24 mouse cellular contexts compared by ENCODE assay signal in genomic region chr4:150862626-150863375, GRCm38 (mm10). TPM values are rescaled to one million over a fixed set of nuclear protein-coding genes. Genes with fewer than 3 reads are reported as not detected.
DNase-seq lines count a peak whose midpoint lies in the region; ATAC-seq and TF ChIP-seq lines count a peak whose summit lies in the region.
"Had no signal": no experiment of that assay in that cellular context is flagged by ENCODE, and none has a peak within 500 bp of the region (broad histone marks: within the 10 kb centered on the region; RNA-seq: fewer than 3 reads in every experiment).

No protein-coding gene starts in this region.

- 35% methylated on average over 8 of the region's 8 CpGs for WGBS in kidney, adult 2 months
- 54% methylated on average over 8 of the region's 8 CpGs for WGBS in kidney, embryonic 15.5 days
- 52% methylated on average over 8 of the region's 8 CpGs for WGBS in lung, embryonic 16.5 days
- 48% methylated on average over 8 of the region's 8 CpGs for WGBS in stomach, postnatal 0 days

- no peak overlapping the region; the same call in 1 of the 2 replicates for H3K4me3 ChIP-seq in kidney, adult 2 months (ENCODE audit: insufficient read depth, low read depth, low read length)
- H3K4me3 ChIP-seq in kidney, embryonic 15.5 days (replicated peaks) = no peak overlapping the region
- no peak overlapping the region for H3K4me3 ChIP-seq in lung, embryonic 16.5 days (ENCODE audit: low read length)
- H3K4me3 ChIP-seq in stomach, postnatal 0 days (ENCODE audit: low read depth, low read length) = no peak overlapping the region
- H3K4me3 ChIP-seq: forebrain, embryonic 13.5 days; midbrain, embryonic 10.5 days had no signal

- peak; percentile 29 for TF ChIP-seq POLR2A in kidney, adult 2 months (IDR thresholded peaks at IDR 0.05; ENCODE audit: low read depth, low read length)

- peaks cover 17% of the 10 kb centered on the region for H3K4me1 ChIP-seq in kidney, adult 2 months (ENCODE audit: control insufficient read depth, insufficient read depth, low read length)
- H3K4me1 ChIP-seq in kidney, embryonic 15.5 days = peaks cover 14% of the 10 kb centered on the region; the same call in 1 of the 2 replicates
- H3K4me1 ChIP-seq in lung, embryonic 16.5 days (replicated peaks; ENCODE audit: control insufficient read depth, insufficient read depth, low read length) = peaks cover 21% of the 10 kb centered on the region
- H3K4me1 ChIP-seq in stomach, postnatal 0 days (replicated peaks; ENCODE audit: control insufficient read depth, insufficient read depth) = no peaks in the 10 kb centered on the region
- H3K4me1 ChIP-seq: forebrain, embryonic 13.5 days had no signal

- TF ChIP-seq CTCF in kidney, adult 2 months (conservative IDR thresholded peaks at IDR 0.05; ENCODE audit: insufficient read depth, insufficient read length, low read depth, low read length) = 0 out of 2 replicates have a peak, but pooled peaks have one; percentile 12
- TF ChIP-seq CTCF in stomach, postnatal 0 days (IDR thresholded peaks at IDR 0.05; ENCODE audit: low read depth) = no peak

- H3K27me3 ChIP-seq in kidney, adult 2 months (replicated peaks; ENCODE audit: control insufficient read depth, insufficient read depth, low read length) = no peaks in the 10 kb centered on the region
- H3K27me3 ChIP-seq in kidney, embryonic 15.5 days = no peaks in the 10 kb centered on the region
- no peaks in the 10 kb centered on the region for H3K27me3 ChIP-seq in lung, embryonic 16.5 days (ENCODE audit: control insufficient read depth, insufficient read depth, low read depth, low read length)
- H3K27me3 ChIP-seq in stomach, postnatal 0 days (ENCODE audit: control insufficient read depth, insufficient read depth, low read length) = no peaks in the 10 kb centered on the region
- H3K27me3 ChIP-seq: forebrain, embryonic 13.5 days had no signal

- peak; percentile 27 for DNase-seq in kidney, adult 2 months
- no peak for DNase-seq in lung, postnatal 25 days (ENCODE audit: low spot score)
- DNase-seq in brain, adult 2 months (ENCODE audit: low read depth, low spot score) = peak; percentile 55
- DNase-seq in stomach, postnatal 0 days (ENCODE audit: low spot score) = no peak
- no peak for DNase-seq in adrenal gland, postnatal 10 days
- DNase-seq: adrenal gland, postnatal 25 days; B cell, adult 2 months; cerebellum, adult 11-12 months; cerebellum, postnatal 10 days; lung, adult 18-20 months; right cerebral cortex, postnatal 4 days; thymus, postnatal 25 days had no signal

- no peak for TF ChIP-seq EP300 in stomach, postnatal 0 days (optimal IDR thresholded peaks at IDR 0.05)

- H3K4me2 ChIP-seq in kidney, embryonic 15.5 days = no peak overlapping the region
- H3K4me2 ChIP-seq in lung, embryonic 16.5 days (ENCODE audit: low read depth, low read length) = no peak overlapping the region
- H3K4me2 ChIP-seq in stomach, postnatal 0 days (replicated peaks; ENCODE audit: low read depth) = no peak overlapping the region
- H3K4me2 ChIP-seq: forebrain, embryonic 13.5 days; heart, embryonic 11.5 days; liver, embryonic 11.5 days had no signal

- no peaks in the 10 kb centered on the region for H3K9me3 ChIP-seq in kidney, embryonic 15.5 days (replicated peaks)
- no peaks in the 10 kb centered on the region for H3K9me3 ChIP-seq in lung, embryonic 16.5 days (ENCODE audit: control insufficient read depth, low read length)
- H3K9me3 ChIP-seq in stomach, postnatal 0 days (ENCODE audit: control insufficient read depth, low read length) = no peaks in the 10 kb centered on the region
- H3K9me3 ChIP-seq: forebrain, embryonic 13.5 days; midbrain, embryonic 10.5 days had no signal

- ATAC-seq in kidney, embryonic 15.5 days (replicated peaks; ENCODE audit: low FRiP score) = no peak
- ATAC-seq in lung, embryonic 16.5 days (ENCODE audit: low read depth) = no peak
- no peak for ATAC-seq in stomach, postnatal 0 days (ENCODE audit: low FRiP score, low TSS enrichment)
- ATAC-seq: forebrain, embryonic 13.5 days; hindbrain, postnatal 0 days; intestine, embryonic 16.5 days had no signal

- H3K9ac ChIP-seq in kidney, embryonic 15.5 days = no peak overlapping the region
- H3K9ac ChIP-seq in lung, embryonic 16.5 days (ENCODE audit: low read length) = 0 out of 2 replicates have a peak overlapping the region, but pooled peaks have one; percentile 23
- H3K9ac ChIP-seq in stomach, postnatal 0 days (ENCODE audit: low read length) = no peak overlapping the region
- H3K9ac ChIP-seq: forebrain, embryonic 13.5 days had no signal

- peaks cover 30% of the 10 kb centered on the region for H3K36me3 ChIP-seq in kidney, adult 2 months (ENCODE audit: control insufficient read depth, insufficient read depth, low read length)
- peaks cover 33% of the 10 kb centered on the region for H3K36me3 ChIP-seq in kidney, embryonic 15.5 days
- H3K36me3 ChIP-seq in lung, embryonic 16.5 days (ENCODE audit: control insufficient read depth, insufficient read depth, low read length) = peaks cover 25% of the 10 kb centered on the region
- H3K36me3 ChIP-seq in stomach, postnatal 0 days (ENCODE audit: control insufficient read depth, insufficient read depth, low read length) = peaks cover 14% of the 10 kb centered on the region

- peak overlapping the region; percentile 58; the same call in 1 of the 2 replicates for H3K27ac ChIP-seq in kidney, adult 2 months (ENCODE audit: insufficient read depth, low read depth, low read length)
- H3K27ac ChIP-seq in kidney, embryonic 15.5 days = no peak overlapping the region
- no peak overlapping the region for H3K27ac ChIP-seq in lung, embryonic 16.5 days (ENCODE audit: low read length)
- H3K27ac ChIP-seq in stomach, postnatal 0 days (replicated peaks) = peak overlapping the region; percentile 56; the same call in 1 of the 2 replicates
- H3K27ac ChIP-seq: forebrain, embryonic 13.5 days; hindbrain, postnatal 0 days; kidney, postnatal 0 days; midbrain, embryonic 10.5 days had no signal

RNA-seq across cellular contexts. Expression of gene Errfi1, which starts 9.1 kb away (rescaled TPM):
- polyA plus RNA-seq in kidney, adult 2 months (2012; rRNA removed) = 230 TPM in 2 replicates
- 29.3 and 34.2 TPM in 2 replicates for polyA plus RNA-seq in kidney, embryonic 15.5 days (2015; fragmentation: Nextera tagmentation; extraction: Ambion mirVana)
- polyA plus RNA-seq in lung, embryonic 16.5 days (2015; fragmentation: Nextera tagmentation; extraction: Ambion mirVana) = 44.3 and 46.3 TPM in 2 replicates
- 30.6 and 32.1 TPM in 2 replicates for polyA plus RNA-seq in stomach, postnatal 0 days (2015; fragmentation: Nextera tagmentation; extraction: Ambion mirVana)
- total RNA-seq in adrenal gland, postnatal 10 days (2021) = 100 to 1,000 TPM in 1 of 2 experiments, 10 to 100 TPM in 1; 32.3 to 159 TPM

RNA-seq across cellular contexts. Expression of gene Park7, which starts 51.4 kb away (rescaled TPM):
- polyA plus RNA-seq in kidney, adult 2 months (2012; rRNA removed) = 314 and 444 TPM in 2 replicates
- 391 and 393 TPM in 2 replicates for polyA plus RNA-seq in kidney, embryonic 15.5 days (2015; fragmentation: Nextera tagmentation; extraction: Ambion mirVana)
- 403 and 411 TPM in 2 replicates for polyA plus RNA-seq in lung, embryonic 16.5 days (2015; fragmentation: Nextera tagmentation; extraction: Ambion mirVana)
- 253 and 262 TPM in 2 replicates for polyA plus RNA-seq in stomach, postnatal 0 days (2015; fragmentation: Nextera tagmentation; extraction: Ambion mirVana)
- total RNA-seq in adrenal gland, postnatal 10 days (2021) = 100 to 1,000 TPM; 242 to 261 TPM

RNA-seq across cellular contexts. Expression of gene Tnfrsf9, which starts 51.6 kb away (rescaled TPM):
- 0.14 and 0.86 TPM in 2 replicates for polyA plus RNA-seq in kidney, adult 2 months (2012; rRNA removed)
- polyA plus RNA-seq in kidney, embryonic 15.5 days (2015; fragmentation: Nextera tagmentation; extraction: Ambion mirVana) = 0.32 and 0.40 TPM in 2 replicates
- 0.45 and 0.49 TPM in 2 replicates for polyA plus RNA-seq in lung, embryonic 16.5 days (2015; fragmentation: Nextera tagmentation; extraction: Ambion mirVana)
- polyA plus RNA-seq in stomach, postnatal 0 days (2015; fragmentation: Nextera tagmentation; extraction: Ambion mirVana) = 0.22 and 0.23 TPM in 2 replicates
- under 1 TPM; 0.57 to 0.73 TPM for total RNA-seq in adrenal gland, postnatal 10 days (2021)
- total RNA-seq: hematopoietic stem cell, adult 5-6 weeks; MEL; midbrain, postnatal 0 days had no signal

Comparison
In these comparisons a context has a peak if more than half of its experiments do, and no peak if none do; other contexts are left out.
1. H3K27ac ChIP-seq: peak in kidney, adult 2 months (single experiment) and stomach, postnatal 0 days (single experiment); none in kidney, embryonic 15.5 days (single experiment) and lung, embryonic 16.5 days (single experiment).
2. DNase-seq: peak in kidney, adult 2 months (single experiment) and brain, adult 2 months (single experiment); none in lung, postnatal 25 days (single experiment), stomach, postnatal 0 days (single experiment) and adrenal gland, postnatal 10 days (single experiment).